Mouse (Mus musculus) heart, embryonic 13.5 days (tissue): ENCODE measurements around the gene Dync1li2. TPM values are rescaled to one million over a fixed set of nuclear protein-coding genes. Genes with fewer than 3 reads are reported as not detected.

Experiments used
- ATAC-seq: fragments of 200-750 bp; cut with Nextera tagmentation; 2 replicates; pipeline ENCODE4 v1.8.0; 2017; ENCODE audit warnings: moderate TSS enrichment; ENCODE audit not compliant: insufficient number of reproducible peaks, low FRiP score, low TSS enrichment; ENCODE audit errors: extremely low read depth
- H3K27ac ChIP-seq: fragments of 300-500 bp; sonication (generic); replicated peaks from 2 replicates; pipeline ENCODE4 v1.5.1; 2015; ENCODE audit warnings: moderate library complexity, mild to moderate bottlenecking, inconsistent platforms
- H3K27me3 ChIP-seq: fragments of 300-500 bp; sonication (generic); replicated peaks from 2 replicates; pipeline ENCODE4 v1.6.1; 2015; ENCODE audit warnings: mild to moderate bottlenecking, inconsistent platforms
- H3K36me3 ChIP-seq: fragments of 300-500 bp; sonication (generic); 2 replicates; pipeline ENCODE4 v1.6.1; 2015; ENCODE audit warnings: mild to moderate bottlenecking, inconsistent platforms
- H3K4me1 ChIP-seq: fragments of 300-500 bp; sonication (generic); 2 replicates; pipeline ENCODE4 v1.6.1; 2015; ENCODE audit warnings: inconsistent platforms
- H3K4me2 ChIP-seq: fragments of 300-500 bp; sonication (generic); 2 replicates; pipeline ENCODE4 v1.6.1; 2015; ENCODE audit warnings: inconsistent platforms, mild to moderate bottlenecking, moderate library complexity
- H3K4me3 ChIP-seq: fragments of 300-500 bp; sonication (generic); 2 replicates; pipeline ENCODE4 v1.5.1; 2015; ENCODE audit warnings: moderate library complexity, mild to moderate bottlenecking, inconsistent platforms
- H3K9ac ChIP-seq: fragments of 300-500 bp; sonication (generic); 2 replicates; pipeline ENCODE4 v1.6.1; 2015; ENCODE audit warnings: inconsistent platforms, mild to moderate bottlenecking, moderate library complexity
- H3K9me3 ChIP-seq: fragments of 300-500 bp; sonication (generic); 2 replicates; pipeline ENCODE4 v1.6.1; 2016; ENCODE audit warnings: inconsistent platforms
- whole genome bisulfite sequencing: fragments of 180-500 bp; shearing (Covaris S2); methylation state at CpG from one replicate; pipeline ENCODE4 v1.1.7; 2015; ENCODE audit warnings: mixed read lengths; 5-methylcytosine and 5-hydroxymethylcytosine counted together
- polyA plus RNA-seq: library from polyadenylated mRNA; unstranded; fragments of >200 nt; fragmentation: Nextera tagmentation; extraction: Ambion mirVana; gene quantifications from 2 replicates; pipeline ENCODE4 v1.2.1, GENCODE M21; 2015

Gene Dync1li2
- 45.0 and 51.1 TPM in 2 replicates for polyA plus RNA-seq

DNA sequence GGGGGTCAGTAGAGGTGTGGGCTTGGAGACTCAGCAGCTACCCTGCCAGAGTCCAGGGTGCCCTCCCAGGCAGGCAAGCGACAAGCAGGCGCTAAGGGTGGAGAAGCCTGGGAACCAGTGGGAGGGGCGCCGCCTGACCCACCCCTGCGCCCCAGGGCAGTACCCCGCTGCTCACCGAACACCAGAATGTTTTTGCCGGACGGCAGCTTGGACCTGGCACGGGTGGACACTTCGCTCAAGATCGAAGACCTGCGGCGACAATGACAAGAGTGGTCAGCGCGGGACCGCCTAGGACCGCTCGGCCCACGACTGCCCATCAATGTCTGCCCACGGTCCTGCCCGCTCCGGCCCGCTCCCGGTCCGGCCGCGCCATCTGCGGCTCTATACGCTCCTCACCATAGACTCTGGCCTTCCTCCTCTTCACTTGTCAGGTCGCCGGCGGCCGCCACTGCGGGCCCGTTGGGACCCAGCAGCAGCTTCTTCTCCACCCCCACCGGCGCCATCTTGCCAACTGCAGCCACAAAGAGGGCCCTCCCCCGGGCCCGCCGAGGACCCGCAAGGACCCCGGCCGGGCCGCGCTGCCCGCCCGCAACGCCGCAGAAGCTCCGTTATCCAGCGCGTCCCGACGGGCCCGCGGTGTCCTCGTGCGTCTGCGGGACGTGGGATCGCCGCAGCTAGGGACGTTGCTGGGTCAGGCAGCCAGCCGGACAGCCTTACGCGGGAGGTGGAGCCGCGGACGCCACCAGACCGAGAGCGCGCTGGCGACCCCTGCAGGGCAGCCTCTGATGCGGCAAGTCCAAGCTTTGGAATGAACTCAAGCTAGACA, at the start of gene Dync1li2:
Gene Dync1li2, minus strand, starts transcription at position 749 of the 826 bp plus-strand sequence.
- Histone ChIP-seq H3K4me2 (peak within 1 kb of the TSS; percentile 95), H3K9me3 (no peaks in the 10 kb centered on the region), H3K4me1 (peaks cover 18% of the 10 kb centered on the region), H3K9ac (peak within 1 kb of the TSS; percentile 92), H3K27me3 (no peaks in the 10 kb centered on the region), H3K4me3 (peak within 1 kb of the TSS; percentile 94), H3K27ac (peak within 1 kb of the TSS; percentile 82), H3K36me3 (peaks cover 36% of the 10 kb centered on the region)
- ATAC-seq = peak; percentile 71
- under 1% methylated on average over 75 of the region's 75 CpGs for WGBS

DNA sequence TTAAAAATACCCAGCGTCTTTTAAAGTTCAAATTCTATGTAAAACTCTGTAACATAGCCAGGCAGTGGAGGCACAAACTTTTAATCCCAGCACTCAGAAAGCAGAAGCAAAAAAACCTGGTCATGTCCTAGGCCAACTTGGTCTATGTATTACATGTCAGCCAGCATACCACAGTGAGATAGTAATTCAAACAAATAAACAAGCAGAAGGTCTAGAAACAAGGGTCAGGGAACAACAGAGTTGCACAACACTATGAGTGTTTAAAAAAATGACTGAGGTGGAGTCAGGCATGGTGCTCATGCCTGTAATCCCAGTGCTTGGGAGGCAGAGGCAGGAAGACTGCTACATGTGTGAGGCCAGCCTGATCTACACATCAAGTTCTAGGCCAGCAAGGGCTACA, 36.2 kb upstream of the Dync1li2 start:
- Histone ChIP-seq H3K27me3 (no peaks in the 10 kb centered on the region), H3K36me3 (no peaks in the 10 kb centered on the region), H3K27ac (no peak overlapping the region), H3K9ac (no peak overlapping the region), H3K4me3 (no peak overlapping the region), H3K4me2 (no peak overlapping the region), H3K4me1 (no peaks in the 10 kb centered on the region), H3K9me3 (no peaks in the 10 kb centered on the region)
- WGBS = 52% methylated on average over 1 of the region's 1 CpGs
- no peak for ATAC-seq

DNA sequence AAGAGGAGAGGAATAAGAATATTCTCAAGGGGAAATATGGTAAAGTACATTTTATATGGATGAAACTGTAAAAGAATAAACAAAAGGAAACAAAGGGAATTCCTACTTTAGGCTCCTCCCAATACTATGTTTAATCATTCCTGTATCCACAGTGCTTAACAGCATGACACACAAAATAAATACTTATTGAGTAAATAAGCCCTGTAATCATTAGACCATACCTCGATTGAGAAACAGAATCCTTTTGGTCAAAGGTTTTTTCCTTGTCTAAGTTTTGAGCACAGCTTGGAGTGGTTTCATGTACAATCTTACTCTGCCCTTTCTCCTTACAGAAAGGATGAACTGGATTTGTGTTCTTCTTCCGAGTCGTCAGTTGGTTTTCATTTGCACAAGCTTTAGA, 29.6 kb upstream of the Dync1li2 start:
- H3K9me3 ChIP-seq = no peaks in the 10 kb centered on the region
- ATAC-seq = no peak

DNA sequence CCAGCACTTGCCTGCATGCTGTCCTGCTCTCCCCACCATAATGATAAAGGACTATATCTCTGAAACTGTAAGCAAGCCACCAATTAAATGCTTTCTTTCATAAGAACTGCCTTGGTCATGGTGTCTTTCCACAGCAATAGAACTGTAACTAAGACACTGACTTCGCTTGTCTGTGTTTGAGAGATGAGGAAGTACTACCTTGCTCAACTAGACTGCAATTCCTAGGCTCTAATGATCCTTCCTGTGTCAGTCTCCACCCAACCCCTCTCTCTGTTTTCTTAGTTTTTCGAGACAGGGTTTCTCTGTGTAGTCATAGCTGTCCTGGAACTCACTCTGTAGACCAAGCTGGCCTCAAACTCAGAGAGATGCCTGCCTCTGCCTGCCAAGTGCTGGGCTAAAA, 24.6 kb upstream of the Dync1li2 start:
- no peak for ATAC-seq
- Histone ChIP-seq H3K27ac (no peak overlapping the region), H3K27me3 (no peaks in the 10 kb centered on the region), H3K4me2 (no peak overlapping the region), H3K9me3 (no peaks in the 10 kb centered on the region), H3K4me1 (no peaks in the 10 kb centered on the region), H3K4me3 (no peak overlapping the region), H3K9ac (no peak overlapping the region), H3K36me3 (no peaks in the 10 kb centered on the region)
- WGBS = 57% methylated on average over 2 of the region's 2 CpGs

More for the DNA sequence above, 29.6 kb upstream of the Dync1li2 start:
- H3K4me3 ChIP-seq = no peak overlapping the region
- H3K4me2 ChIP-seq = no peak overlapping the region
- H3K4me1 ChIP-seq = no peaks in the 10 kb centered on the region
- H3K27me3 ChIP-seq = no peaks in the 10 kb centered on the region
- H3K27ac ChIP-seq = no peak overlapping the region
- no peak overlapping the region for H3K9ac ChIP-seq
- no peaks in the 10 kb centered on the region for H3K36me3 ChIP-seq
- WGBS = 62% methylated on average over 3 of the region's 3 CpGs

DNA sequence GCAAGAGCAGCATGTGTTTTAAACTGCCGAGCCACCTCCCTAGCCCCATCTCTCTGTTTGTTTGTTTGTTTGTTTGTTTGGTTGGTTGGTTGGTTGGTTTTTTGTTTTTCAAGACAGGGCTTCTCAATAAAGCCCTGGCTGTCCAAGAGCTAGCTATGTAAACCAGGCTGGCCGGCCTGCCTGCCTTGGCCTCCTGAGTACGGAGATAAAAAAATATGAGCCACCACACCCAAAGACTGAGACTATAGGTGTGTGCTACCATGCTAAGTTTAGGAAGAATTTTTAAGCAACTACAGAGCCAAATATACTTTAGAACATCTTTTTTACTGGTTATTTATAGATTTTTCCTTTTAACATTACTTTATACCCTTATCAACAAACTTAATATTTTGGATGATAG, 9.3 kb upstream of the Dync1li2 start:
- Histone ChIP-seq H3K27me3 (no peaks in the 10 kb centered on the region), H3K36me3 (no peaks in the 10 kb centered on the region), H3K4me1 (peaks cover 5% of the 10 kb centered on the region; the same call in 1 of the 2 replicates), H3K9me3 (no peaks in the 10 kb centered on the region), H3K27ac (no peak overlapping the region), H3K9ac (no peak overlapping the region), H3K4me2 (no peak overlapping the region), H3K4me3 (no peak overlapping the region)
- 78% methylated on average over 3 of the region's 3 CpGs for WGBS
- ATAC-seq = no peak

DNA sequence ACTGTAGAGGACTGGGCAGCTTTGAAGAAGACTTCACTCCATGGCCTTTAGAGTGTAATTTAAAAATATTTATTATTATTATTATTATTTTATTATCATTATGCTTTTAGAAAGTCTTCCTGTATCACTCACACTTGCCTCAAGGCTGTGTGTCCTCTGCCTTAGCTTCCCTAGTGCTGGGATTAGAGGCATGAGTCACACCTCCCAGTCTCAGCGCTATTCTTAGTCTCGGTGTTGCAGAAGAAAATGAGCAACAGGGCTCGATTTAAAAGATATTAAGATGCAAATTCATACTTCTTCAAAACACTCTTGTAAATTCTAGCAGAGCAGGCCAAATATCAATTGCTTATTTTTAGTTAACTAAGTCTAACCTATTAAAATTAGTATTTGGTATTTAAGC, 5.9 kb upstream of the Dync1li2 start:
- Histone ChIP-seq H3K36me3 (no peaks in the 10 kb centered on the region), H3K27ac (no peak overlapping the region), H3K9me3 (no peaks in the 10 kb centered on the region), H3K4me3 (no peak overlapping the region), H3K9ac (no peak overlapping the region), H3K4me2 (no peak overlapping the region), H3K4me1 (peaks cover 5% of the 10 kb centered on the region; the same call in 1 of the 2 replicates), H3K27me3 (no peaks in the 10 kb centered on the region)
- 31% methylated on average over 3 of the region's 3 CpGs for WGBS
- ATAC-seq = no peak

DNA sequence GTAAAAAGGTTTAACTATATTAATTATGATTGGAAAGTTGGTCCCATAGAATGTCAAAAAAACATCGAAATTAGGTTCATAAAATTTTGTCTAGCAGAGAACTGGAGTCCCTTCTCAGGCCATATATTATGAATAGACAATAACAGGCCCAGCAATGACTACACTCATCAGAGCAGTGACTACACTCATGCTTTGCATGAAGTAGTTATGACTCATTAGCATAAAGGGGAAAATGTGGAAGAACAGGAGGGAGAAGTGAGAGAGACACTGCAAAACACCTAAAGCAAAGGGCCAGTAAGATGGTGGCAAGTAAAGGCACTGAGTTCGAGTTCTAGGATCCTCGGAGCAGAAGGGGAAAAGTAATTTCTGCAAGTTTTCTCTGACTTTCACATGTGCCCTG, 3.2 kb upstream of the Dync1li2 start:
- peaks cover 16% of the 10 kb centered on the region for H3K4me1 ChIP-seq
- 70% methylated on average over 3 of the region's 3 CpGs for WGBS
- no peak overlapping the region for H3K9ac ChIP-seq
- no peaks in the 10 kb centered on the region for H3K9me3 ChIP-seq
- no peak for ATAC-seq
- H3K4me2 ChIP-seq = no peak overlapping the region
- H3K27ac ChIP-seq = no peak overlapping the region
- H3K36me3 ChIP-seq = peaks cover 3% of the 10 kb centered on the region
- H3K27me3 ChIP-seq = no peaks in the 10 kb centered on the region
- H3K4me3 ChIP-seq = no peak overlapping the region

DNA sequence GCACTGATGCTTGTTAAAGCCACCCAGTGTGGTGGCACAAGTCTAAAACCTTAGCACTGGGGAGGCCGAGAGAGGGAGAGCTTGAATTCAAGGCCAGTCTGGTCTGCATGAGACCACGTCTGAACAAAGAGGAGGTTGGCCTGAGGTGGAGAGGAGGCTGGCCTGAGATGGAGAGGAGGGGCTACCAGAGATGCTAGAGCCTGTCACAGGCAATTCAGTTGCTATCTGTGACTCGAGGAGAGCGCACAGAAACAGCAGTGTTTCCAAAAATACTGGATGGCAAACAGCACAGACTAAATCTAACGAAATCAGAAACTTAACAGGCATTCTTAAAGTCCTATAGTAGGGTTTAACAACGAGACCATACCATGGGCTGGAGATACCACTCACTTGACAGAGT, 2.4 kb upstream of the Dync1li2 start:
- no peak for ATAC-seq
- Histone ChIP-seq H3K4me2 (no peak overlapping the region), H3K27ac (no peak overlapping the region), H3K4me1 (peaks cover 20% of the 10 kb centered on the region), H3K4me3 (no peak overlapping the region), H3K36me3 (peaks cover 10% of the 10 kb centered on the region), H3K9ac (no peak overlapping the region), H3K9me3 (no peaks in the 10 kb centered on the region), H3K27me3 (no peaks in the 10 kb centered on the region)
- 37% methylated on average over 6 of the region's 6 CpGs for WGBS

DNA sequence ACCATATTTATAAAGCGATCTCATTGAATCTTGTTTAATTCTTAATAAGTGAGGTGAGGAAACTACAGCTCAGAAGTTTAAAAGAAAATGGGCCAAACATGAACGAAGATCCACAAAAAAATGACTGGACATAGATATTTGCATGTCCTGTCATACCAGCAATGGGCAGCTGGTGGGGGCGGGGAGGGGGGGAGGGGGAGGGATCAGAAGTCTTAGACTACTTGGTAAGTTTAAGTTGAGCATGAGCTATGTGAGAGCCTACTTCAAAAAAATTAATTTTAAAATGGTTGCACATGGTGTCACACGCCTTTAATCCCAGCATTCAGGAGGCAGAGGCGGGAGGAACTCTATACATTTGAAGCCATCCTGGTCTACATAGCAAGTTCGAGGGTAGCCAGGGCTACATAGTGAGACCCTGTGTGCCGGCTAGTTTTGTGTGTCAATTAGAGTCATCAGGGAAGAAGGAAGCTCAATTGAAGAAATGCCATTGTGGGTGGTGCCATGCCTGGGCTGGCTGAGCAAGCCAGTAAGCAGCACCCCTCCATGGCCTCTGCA, 355 bp upstream of the Dync1li2 start:
- Histone ChIP-seq H3K4me1 (peaks cover 18% of the 10 kb centered on the region), H3K27ac (no peak overlapping the region), H3K27me3 (no peaks in the 10 kb centered on the region), H3K9ac (0 out of 2 replicates have a peak overlapping the region, but pooled peaks have one; percentile 92), H3K36me3 (peaks cover 31% of the 10 kb centered on the region), H3K4me2 (peak overlapping the region; percentile 95), H3K4me3 (peak overlapping the region; percentile 94), H3K9me3 (no peaks in the 10 kb centered on the region)
- ATAC-seq = no peak
- 59% methylated on average over 7 of the region's 7 CpGs for WGBS

DNA sequence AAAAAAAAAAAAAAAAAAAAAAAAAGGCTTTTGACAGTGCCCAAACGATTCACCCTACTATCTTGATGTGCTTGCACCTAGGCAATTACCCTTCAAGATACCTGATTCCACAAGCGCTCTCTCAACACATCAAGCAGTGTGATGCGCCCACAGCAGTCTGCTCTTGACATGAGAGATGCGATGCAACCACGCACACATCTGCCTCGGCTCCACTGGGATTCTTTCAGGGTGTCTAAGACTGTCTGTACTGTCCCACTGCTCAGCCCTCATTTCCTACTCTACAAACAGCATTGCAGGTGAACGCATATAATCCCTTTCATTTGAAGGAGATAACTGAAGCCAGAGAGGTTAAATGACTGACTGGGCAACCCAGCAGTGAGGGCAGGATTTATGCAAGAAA, 1.2 kb downstream of the Dync1li2 start:
- WGBS = 59% methylated on average over 7 of the region's 7 CpGs
- Histone ChIP-seq H3K27me3 (no peaks in the 10 kb centered on the region), H3K27ac (peak overlapping the region; percentile 82), H3K4me2 (peak overlapping the region; percentile 95), H3K9ac (peak overlapping the region; percentile 92), H3K4me1 (peaks cover 19% of the 10 kb centered on the region), H3K4me3 (peak overlapping the region; percentile 94), H3K9me3 (no peaks in the 10 kb centered on the region), H3K36me3 (peaks cover 45% of the 10 kb centered on the region)
- no peak for ATAC-seq

DNA sequence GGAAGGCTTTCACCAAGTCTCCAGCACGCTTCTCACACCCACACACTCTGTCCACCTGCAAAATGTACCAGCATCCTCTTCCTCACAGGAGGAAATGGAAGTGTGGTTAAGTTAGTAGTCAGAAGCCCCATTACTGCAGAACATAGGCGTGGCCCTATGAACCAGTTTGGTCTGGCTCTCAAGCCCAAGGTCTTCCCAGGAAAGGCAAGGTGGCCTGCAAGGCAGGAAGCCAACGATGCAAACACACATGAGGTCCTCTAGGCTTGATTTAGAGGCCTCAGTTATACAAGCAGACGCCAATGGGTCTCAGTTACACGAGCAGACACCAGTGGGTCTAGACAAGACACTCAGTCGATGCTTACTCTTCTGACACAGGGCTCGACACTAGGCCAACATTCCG, 3.4 kb downstream of the Dync1li2 start:
- no peak overlapping the region for H3K27ac ChIP-seq
- no peak overlapping the region; the same call in 1 of the 2 replicates for H3K9ac ChIP-seq
- peaks cover 64% of the 10 kb centered on the region for H3K36me3 ChIP-seq
- WGBS = 93% methylated on average over 8 of the region's 8 CpGs
- H3K27me3 ChIP-seq = no peaks in the 10 kb centered on the region
- H3K4me1 ChIP-seq = peaks cover 41% of the 10 kb centered on the region
- no peak for ATAC-seq
- H3K4me2 ChIP-seq = no peak overlapping the region
- H3K4me3 ChIP-seq = no peak overlapping the region
- H3K9me3 ChIP-seq = no peaks in the 10 kb centered on the region
